ENCODE assay signal across 9 mouse cellular contexts in the genomic region with DNA sequence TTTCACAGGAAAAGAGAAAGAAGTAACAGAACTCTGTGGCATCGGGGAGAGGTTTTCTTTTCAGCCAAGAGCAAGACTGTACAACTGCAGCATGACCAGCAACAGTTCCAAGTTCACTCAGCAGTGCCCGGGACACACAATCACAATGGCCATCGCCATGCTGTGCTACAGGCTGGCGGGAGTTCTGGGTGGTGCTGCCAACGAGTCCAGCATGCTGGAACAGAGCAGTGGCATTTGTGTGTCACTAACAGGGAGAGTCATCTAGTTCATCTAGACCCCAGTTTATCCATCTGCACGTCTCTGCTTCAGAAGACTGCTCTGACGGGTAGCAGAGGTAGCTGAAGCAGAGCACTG.
DNase-seq lines count a peak whose midpoint lies in the region; ATAC-seq and TF ChIP-seq lines count a peak whose summit lies in the region.
"Had no signal": no experiment of that assay in that cellular context is flagged by ENCODE, and none has a peak within 500 bp of the region (broad histone marks: within the 10 kb centered on the region; RNA-seq: fewer than 3 reads in every experiment).

No protein-coding gene starts in this region.

- no peak overlapping the region for H3K4me3 ChIP-seq in hindbrain, postnatal 0 days (ENCODE audit: low read length)
- H3K4me3 ChIP-seq in hindbrain, embryonic 10.5 days, result no peak overlapping the region
- H3K4me3 ChIP-seq in embryonic facial prominence, embryonic 10.5 days, result no peak overlapping the region
- no peak overlapping the region for H3K4me3 ChIP-seq in intestine, embryonic 14.5 days (ENCODE audit: low read depth, low read length)
- H3K4me3 ChIP-seq: erythroblast, embryonic 14.5 days had no signal

- no peaks in the 10 kb centered on the region; the same call in none of the 2 replicates for H3K4me1 ChIP-seq in hindbrain, postnatal 0 days (ENCODE audit: insufficient read depth, low read length)
- H3K4me1 ChIP-seq in hindbrain, embryonic 10.5 days (replicated peaks), result 0 out of 2 replicates have a peak, but pooled peaks cover 6% of the 10 kb centered on the region
- H3K4me1 ChIP-seq in embryonic facial prominence, embryonic 10.5 days, result peaks cover 30% of the 10 kb centered on the region
- H3K4me1 ChIP-seq in intestine, embryonic 14.5 days (replicated peaks; ENCODE audit: control insufficient read depth, insufficient read depth, low read length), result peaks cover 34% of the 10 kb centered on the region

- 33% methylated on average over 7 of the region's 7 CpGs for WGBS in hindbrain, postnatal 0 days
- 76% methylated on average over 7 of the region's 7 CpGs for WGBS in hindbrain, embryonic 10.5 days
- 78% methylated on average over 7 of the region's 7 CpGs for WGBS in embryonic facial prominence, embryonic 10.5 days
- WGBS in intestine, embryonic 14.5 days, result 59% methylated on average over 7 of the region's 7 CpGs

- no peak for TF ChIP-seq CTCF in hindbrain, postnatal 0 days (IDR thresholded peaks at IDR 0.05; ENCODE audit: low read depth)

- no peaks in the 10 kb centered on the region for H3K9me3 ChIP-seq in hindbrain, postnatal 0 days (ENCODE audit: low read length)
- H3K9me3 ChIP-seq in hindbrain, embryonic 10.5 days, result no peaks in the 10 kb centered on the region
- no peaks in the 10 kb centered on the region for H3K9me3 ChIP-seq in embryonic facial prominence, embryonic 10.5 days
- H3K9me3 ChIP-seq in intestine, embryonic 14.5 days (ENCODE audit: control insufficient read depth, low read length), result no peaks in the 10 kb centered on the region

- peak; percentile 77 for ATAC-seq in hindbrain, postnatal 0 days
- ATAC-seq in intestine, embryonic 14.5 days (replicated peaks; ENCODE audit: low FRiP score, low TSS enrichment, low read depth), result no peak
- peak; percentile 15; the same call in 1 of the 2 replicates for ATAC-seq in megakaryocyte progenitor cell, adult 5-6 weeks (replicated peaks; ENCODE audit: poor library complexity)

- H3K27ac ChIP-seq in hindbrain, postnatal 0 days, result peak overlapping the region; percentile 67
- H3K27ac ChIP-seq in hindbrain, embryonic 10.5 days, result no peak overlapping the region
- H3K27ac ChIP-seq in embryonic facial prominence, embryonic 10.5 days (replicated peaks), result peak overlapping the region; percentile 65
- H3K27ac ChIP-seq in intestine, embryonic 14.5 days (ENCODE audit: low read depth), result peak overlapping the region; percentile 73; the same call in 1 of the 2 replicates

- H3K9ac ChIP-seq in hindbrain, postnatal 0 days (replicated peaks; ENCODE audit: low read length), result no peak overlapping the region
- no peak overlapping the region for H3K9ac ChIP-seq in intestine, embryonic 14.5 days (ENCODE audit: low read length)

- no peaks in the 10 kb centered on the region for H3K36me3 ChIP-seq in hindbrain, postnatal 0 days (ENCODE audit: insufficient read depth, low read length)
- H3K36me3 ChIP-seq in hindbrain, embryonic 10.5 days, result no peaks in the 10 kb centered on the region
- H3K36me3 ChIP-seq in embryonic facial prominence, embryonic 10.5 days (replicated peaks), result no peaks in the 10 kb centered on the region
- 0 out of 2 replicates have a peak, but pooled peaks cover 6% of the 10 kb centered on the region for H3K36me3 ChIP-seq in intestine, embryonic 14.5 days (ENCODE audit: control insufficient read depth, insufficient read depth, low read length)

- DNase-seq in hindbrain, postnatal 0 days (ENCODE audit: low spot score), result peak; percentile 50
- DNase-seq in hindbrain, embryonic 10.5 days (ENCODE audit: low spot score), result no peak
- peak; percentile 85 for DNase-seq in brain, adult 2 months (ENCODE audit: low read depth, low spot score)
- no peak for DNase-seq in embryonic facial prominence, embryonic 10.5 days (ENCODE audit: low spot score)
- DNase-seq in intestine, embryonic 14.5 days (ENCODE audit: low spot score), result no peak
- no peak for DNase-seq in B cell, adult 2 months
- DNase-seq in thymus, adult 18-20 months, result no peak

- no peaks in the 10 kb centered on the region for H3K27me3 ChIP-seq in hindbrain, postnatal 0 days (ENCODE audit: insufficient read depth, low read length)
- H3K27me3 ChIP-seq in hindbrain, embryonic 10.5 days (ENCODE audit: insufficient read depth, poor library complexity, severe bottlenecking), result no peaks in the 10 kb centered on the region
- H3K27me3 ChIP-seq in embryonic facial prominence, embryonic 10.5 days (replicated peaks; ENCODE audit: low read depth, poor library complexity, severe bottlenecking), result no peaks in the 10 kb centered on the region
- H3K27me3 ChIP-seq in intestine, embryonic 14.5 days (replicated peaks; ENCODE audit: control insufficient read depth, insufficient read depth, low read length), result no peaks in the 10 kb centered on the region

- no peak overlapping the region for H3K4me2 ChIP-seq in hindbrain, postnatal 0 days (ENCODE audit: low read depth, low read length)
- H3K4me2 ChIP-seq in intestine, embryonic 14.5 days (ENCODE audit: low read length), result no peak overlapping the region

Comparison
In these comparisons a context has a peak if more than half of its experiments do, and no peak if none do; other contexts are left out.
1. DNase-seq: peak in hindbrain, postnatal 0 days (single experiment) and brain, adult 2 months (single experiment); none in hindbrain, embryonic 10.5 days (single experiment), embryonic facial prominence, embryonic 10.5 days (single experiment), intestine, embryonic 14.5 days (single experiment), B cell, adult 2 months (0 of 2) and thymus, adult 18-20 months (0 of 2).